In genomic region chr14:58581806-58582205, GRCm38 (mm10) we compare ENCODE assay signal across 26 mouse cellular contexts.
A peak's percentile ranks its signal among the peaks of the same experiment; 100 is the strongest.
DNase-seq lines count a peak whose midpoint lies in the region; ATAC-seq and TF ChIP-seq lines count a peak whose summit lies in the region.
"Had no signal": no experiment of that assay in that cellular context is flagged by ENCODE, and none has a peak within 500 bp of the region (broad histone marks: within the 10 kb centered on the region; RNA-seq: fewer than 3 reads in every experiment).

No protein-coding gene starts in this region.

- no peak overlapping the region for H3K4me3 ChIP-seq in lung, postnatal 0 days (ENCODE audit: low read depth, low read length)
- H3K4me3 ChIP-seq: embryonic facial prominence, embryonic 10.5 days; embryonic facial prominence, embryonic 12.5 days; forebrain, embryonic 10.5 days; forebrain, embryonic 12.5 days had no signal

- no peak overlapping the region for H3K4me2 ChIP-seq in lung, postnatal 0 days (replicated peaks; ENCODE audit: low read depth, low read length)
- H3K4me2 ChIP-seq: embryonic facial prominence, embryonic 12.5 days; forebrain, embryonic 12.5 days had no signal

- no peaks in the 10 kb centered on the region for H3K27me3 ChIP-seq in lung, postnatal 0 days (replicated peaks; ENCODE audit: insufficient read depth, low read length)
- H3K27me3 ChIP-seq: CH12.LX; embryonic facial prominence, embryonic 12.5 days; forebrain, embryonic 12.5 days; Patski had no signal

- H3K9me3 ChIP-seq in lung, postnatal 0 days (ENCODE audit: low read length), result no peaks in the 10 kb centered on the region
- H3K9me3 ChIP-seq: embryonic facial prominence, embryonic 10.5 days; embryonic facial prominence, embryonic 12.5 days had no signal

- TF ChIP-seq EP300 in lung, postnatal 0 days (IDR thresholded peaks at IDR 0.05), result no peak

- peak; percentile 48 for DNase-seq in lung, postnatal 0 days (ENCODE audit: low spot score)
- DNase-seq in lung, postnatal 14 days, result no peak
- DNase-seq in 416B (ENCODE audit: low read depth), result peak; percentile 0
- DNase-seq in fat pad, adult 2 months (ENCODE audit: extremely low read depth, low read depth, low spot score), result peak; percentile 92
- DNase-seq in layer of hippocampus, adult 8-10 months (ENCODE audit: low spot score in 2 of 2), result no peak
- DNase-seq in left cerebral cortex, postnatal 25 days (ENCODE audit: low spot score in 2 of 2), result no peak
- DNase-seq: adrenal gland, adult 8-10 months; adrenal gland, postnatal 14 days; adrenal gland, postnatal 36 days; B cell, adult 2 months; cerebellum, adult 11-12 months; cerebellum, adult 2 months; cerebellum, adult 9-10 months; cerebellum, postnatal 10 days; cerebellum, postnatal 25 days had no signal

- no peak overlapping the region for H3K27ac ChIP-seq in lung, postnatal 0 days (ENCODE audit: low read length)
- H3K27ac ChIP-seq: embryonic facial prominence, embryonic 10.5 days; embryonic facial prominence, embryonic 12.5 days; forebrain, embryonic 10.5 days; forebrain, embryonic 12.5 days had no signal

- no peak for TF ChIP-seq CTCF in lung, postnatal 0 days (IDR thresholded peaks at IDR 0.05)

- H3K4me1 ChIP-seq in lung, postnatal 0 days (ENCODE audit: insufficient read depth, low read depth, low read length), result no peaks in the 10 kb centered on the region
- H3K4me1 ChIP-seq: embryonic facial prominence, embryonic 10.5 days; embryonic facial prominence, embryonic 12.5 days; forebrain, embryonic 10.5 days; forebrain, embryonic 12.5 days had no signal

- no peak for ATAC-seq in lung, postnatal 0 days
- ATAC-seq: activated CD4-positive, CD25-positive, alpha-beta regulatory T cell, adult 4 months; CD4-positive, CD25-positive, alpha-beta regulatory T cell, adult 4 months; forebrain, embryonic 14.5 days; forebrain, embryonic 16.5 days; Patski had no signal

- no peaks in the 10 kb centered on the region for H3K36me3 ChIP-seq in lung, postnatal 0 days (ENCODE audit: insufficient read depth, low read length)
- H3K36me3 ChIP-seq: embryonic facial prominence, embryonic 10.5 days; embryonic facial prominence, embryonic 12.5 days; forebrain, embryonic 10.5 days; forebrain, embryonic 12.5 days; G1E had no signal

- H3K9ac ChIP-seq in lung, postnatal 0 days (replicated peaks; ENCODE audit: low read depth), result no peak overlapping the region
- H3K9ac ChIP-seq: embryonic facial prominence, embryonic 12.5 days; forebrain, embryonic 12.5 days had no signal

- intact Hi-C loops in left cerebral cortex, postnatal 25 days (cut with DNase I), result no loop called here

- 80% methylated on average over 5 of the region's 5 CpGs for WGBS in lung, postnatal 0 days

Comparison
In these comparisons a context has a peak if more than half of its experiments do, and no peak if none do; other contexts are left out.
1. DNase-seq: peak in lung, postnatal 0 days (single experiment), 416B (single experiment) and fat pad, adult 2 months (single experiment); none in lung, postnatal 14 days (single experiment), layer of hippocampus, adult 8-10 months (0 of 2) and left cerebral cortex, postnatal 25 days (0 of 2).